Comparison of ENCODE assay signal across 18 mouse cellular contexts in genomic region chr6:28747025-28747424, GRCm38 (mm10).
"Had no signal": no experiment of that assay in that cellular context is flagged by ENCODE, and none has a peak within 500 bp of the region (broad histone marks: within the 10 kb centered on the region; RNA-seq: fewer than 3 reads in every experiment).

No protein-coding gene starts in this region.

- H3K27ac ChIP-seq: limb, embryonic 12.5 days; liver, embryonic 13.5 days; lung, embryonic 15.5 days; macrophage; midbrain, embryonic 15.5 days; neural tube, embryonic 12.5 days; stomach, embryonic 15.5 days had no signal

- DNase-seq: kidney, adult 8-10 months; kidney, postnatal 10 days; kidney, postnatal 4 days; liver; liver, embryonic 13.5 days; liver, postnatal 0 days; lung, postnatal 14 days; thymus, adult 2 months; thymus, postnatal 25 days had no signal

- H3K9ac ChIP-seq: limb, embryonic 12.5 days; liver, embryonic 13.5 days; liver, postnatal 0 days; lung, embryonic 15.5 days; midbrain, embryonic 15.5 days; neural tube, embryonic 12.5 days; stomach, embryonic 15.5 days had no signal

- H3K36me3 ChIP-seq: midbrain, embryonic 15.5 days; stomach, embryonic 15.5 days had no signal

- H3K4me3 ChIP-seq: limb, embryonic 12.5 days; liver, embryonic 13.5 days; lung, embryonic 15.5 days; megakaryocyte, embryonic 14.5 days; midbrain, embryonic 15.5 days; neural tube, embryonic 12.5 days; stomach, embryonic 15.5 days had no signal

- ATAC-seq: intestine, postnatal 0 days; liver, postnatal 0 days; midbrain, embryonic 15.5 days had no signal

- H3K9me3 ChIP-seq: limb, embryonic 12.5 days; liver, embryonic 13.5 days; lung, embryonic 15.5 days; megakaryocyte, embryonic 14.5 days; midbrain, embryonic 15.5 days; neural tube, embryonic 12.5 days; stomach, embryonic 15.5 days had no signal

- H3K4me2 ChIP-seq: limb, embryonic 12.5 days; liver, embryonic 13.5 days; lung, embryonic 15.5 days; midbrain, embryonic 11.5 days; midbrain, embryonic 15.5 days; neural tube, embryonic 12.5 days; stomach, embryonic 15.5 days had no signal

- H3K27me3 ChIP-seq: limb, embryonic 12.5 days; liver, embryonic 13.5 days; lung, embryonic 15.5 days; megakaryocyte, embryonic 14.5 days; midbrain, embryonic 15.5 days; neural tube, embryonic 12.5 days; stomach, embryonic 15.5 days had no signal
